Mouse (Mus musculus) bone marrow, adult 2 months (tissue): Measurements from ENCODE around the gene Olfr152.

ENCODE experiments used
- CTCF ChIP-seq: fragments of 200-500 bp; IDR thresholded peaks from 2 replicates; pipeline ENCODE4 v1.5.1; 2011; ENCODE audit warnings: low read length, control low read depth; ENCODE audit not compliant: control insufficient read depth, insufficient read depth
- POLR2A ChIP-seq: fragments of 200-500 bp; IDR thresholded peaks from 2 replicates; pipeline ENCODE4 v1.6.1; 2011; ENCODE audit warnings: low read depth, mild to moderate bottlenecking, control low read depth, low read length, borderline replicate concordance; ENCODE audit not compliant: control insufficient read depth

GRCm38 (mm10) chr2:87753891-87754290 lies 25.4 kb upstream of the Olfr152 start, which contains the start of gene Olfr1141:
- TF ChIP-seq CTCF (no peak), POLR2A (no peak)
